Mouse (Mus musculus): ENCODE results near the gene Setd3.

GRCm38 (mm10) chr12:108098201-108098980 is 80.7 kb downstream of the Setd3 start:
- TF ChIP-seq CTCF (IDR thresholded peaks at IDR 0.05; ENCODE audit: control insufficient read depth, insufficient read depth, insufficient replicate concordance, low read depth, low read length): no peak
- TF ChIP-seq POLR2A (IDR thresholded peaks at IDR 0.05; ENCODE audit: control insufficient read depth, low read depth, low read length): no peak
